Mouse (Mus musculus): ENCODE data around the gene Sema6b.

The Sema6b gene

DNA sequence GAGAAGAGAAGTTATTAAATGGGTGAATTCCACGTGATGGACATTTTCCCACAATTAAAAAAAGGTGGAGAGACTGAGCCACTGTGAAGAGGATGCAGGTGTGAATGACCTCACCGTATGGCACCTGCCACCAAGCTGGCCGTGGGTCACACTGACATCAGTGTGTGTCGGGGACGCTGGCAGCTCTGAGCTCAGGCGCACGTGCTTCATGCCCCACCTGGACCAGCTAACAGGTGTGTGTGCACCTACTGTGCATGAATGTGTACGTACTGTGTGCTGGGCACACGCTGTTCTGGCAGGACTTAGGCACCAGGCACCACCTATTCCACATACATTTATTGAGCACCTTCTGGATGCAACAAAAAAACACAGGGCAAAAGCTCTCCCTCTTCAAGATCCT is 4.4 kb upstream of the Sema6b start:
- DNase-seq = no peak

DNA sequence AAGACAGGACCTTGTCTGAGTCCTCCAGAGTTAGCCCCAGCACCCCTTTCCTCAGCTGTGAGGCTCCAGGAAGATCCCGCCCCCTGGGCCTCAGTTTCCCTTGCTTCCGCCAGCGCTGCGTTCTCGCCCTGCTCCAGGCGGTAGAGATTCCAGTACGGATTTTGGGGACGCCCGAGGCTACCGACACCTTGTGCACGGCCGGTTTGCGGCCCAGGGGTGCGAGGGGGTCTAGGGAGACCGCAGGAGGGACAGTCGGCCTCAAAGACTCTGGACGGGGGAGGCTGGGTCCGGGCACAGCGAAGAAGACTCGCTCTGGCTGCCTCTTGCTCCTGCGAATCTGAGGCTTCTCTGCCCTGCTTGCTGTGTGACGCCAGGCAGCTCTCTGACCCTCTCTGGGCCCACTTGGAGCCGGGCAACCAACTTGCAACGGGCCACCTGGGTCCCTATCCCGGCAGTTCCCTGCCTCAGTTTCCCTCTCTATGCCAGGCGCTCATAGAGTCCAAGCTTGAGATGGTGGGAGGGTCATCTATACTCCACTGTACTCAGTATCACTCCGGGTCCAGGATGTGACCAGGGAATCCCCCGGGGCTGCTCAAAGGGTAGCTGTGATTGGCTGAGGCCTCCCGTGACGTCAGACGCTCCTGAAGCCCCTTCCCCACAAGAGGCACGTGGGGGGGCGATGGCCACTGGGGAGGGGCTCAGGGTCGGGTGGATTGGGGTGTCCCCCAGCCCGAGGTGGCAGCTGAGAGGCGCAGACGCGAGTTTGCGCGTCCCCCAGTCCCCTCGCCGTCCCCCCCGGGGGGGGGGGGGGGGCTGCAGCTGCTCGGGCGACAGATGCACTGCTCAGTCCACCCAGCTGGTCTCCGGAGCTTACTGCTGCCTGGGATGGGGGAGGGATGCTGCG is 1.8 kb upstream of the Sema6b start:
- DNase-seq = no peak

DNA sequence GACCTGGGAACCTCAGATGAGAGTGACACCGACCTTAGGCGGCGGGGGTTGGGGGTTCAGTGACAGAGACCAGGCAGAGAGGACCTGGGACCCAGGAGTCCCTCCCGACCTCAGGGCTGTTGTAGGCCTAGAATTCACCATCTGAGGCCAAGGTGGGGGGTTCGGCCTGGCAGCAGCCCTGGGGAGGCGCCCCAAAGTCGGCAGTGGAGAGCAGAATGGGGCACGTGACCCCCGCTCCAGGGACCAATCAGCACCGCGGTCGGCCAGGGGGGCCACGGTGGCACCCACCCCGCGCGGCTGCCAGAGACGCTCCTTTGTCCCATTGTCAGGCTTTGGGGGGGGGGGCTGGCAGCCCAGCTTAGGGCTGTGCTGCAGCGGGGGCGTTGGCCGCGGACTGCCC is 788 bp downstream of the Sema6b start:
- DNase-seq = no peak

DNA sequence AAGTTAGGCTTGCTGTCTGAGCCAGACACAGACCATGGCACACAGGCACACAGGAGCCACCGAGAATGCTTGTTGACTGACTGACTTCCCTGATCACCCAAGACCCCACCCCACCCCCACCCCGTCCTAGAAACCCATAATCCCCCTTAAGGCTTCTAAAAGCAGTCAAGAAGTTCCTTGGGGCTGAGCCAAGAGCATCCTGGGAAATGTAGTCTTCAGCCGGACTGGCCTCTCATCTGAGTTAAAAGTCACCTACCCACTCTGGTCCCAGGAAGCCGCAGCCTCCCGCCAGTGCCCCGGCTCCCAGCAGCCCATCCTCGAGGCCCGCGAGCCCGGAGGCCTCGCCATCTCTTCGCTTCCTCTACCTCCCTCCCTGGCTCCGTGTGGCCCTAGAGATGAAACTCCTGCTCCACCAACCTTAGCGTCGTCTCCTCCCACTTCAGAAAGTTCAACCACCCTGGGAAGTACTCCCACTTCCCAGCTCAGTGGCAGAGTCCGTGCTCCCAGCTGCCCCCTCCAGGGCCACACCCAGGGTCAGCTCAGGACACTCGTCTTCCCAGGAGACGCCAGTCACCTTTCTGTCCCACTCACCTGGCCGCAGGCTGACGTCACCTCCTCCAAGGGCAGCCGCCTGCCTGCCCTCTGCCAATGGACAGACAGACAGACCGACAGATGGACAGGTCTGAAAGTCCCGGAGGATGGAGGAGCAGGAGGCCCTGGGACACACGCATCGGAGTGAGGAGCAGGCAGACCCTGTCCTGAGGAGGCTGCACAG is 2.1 kb downstream of the Sema6b start:
- no peak for DNase-seq

DNA sequence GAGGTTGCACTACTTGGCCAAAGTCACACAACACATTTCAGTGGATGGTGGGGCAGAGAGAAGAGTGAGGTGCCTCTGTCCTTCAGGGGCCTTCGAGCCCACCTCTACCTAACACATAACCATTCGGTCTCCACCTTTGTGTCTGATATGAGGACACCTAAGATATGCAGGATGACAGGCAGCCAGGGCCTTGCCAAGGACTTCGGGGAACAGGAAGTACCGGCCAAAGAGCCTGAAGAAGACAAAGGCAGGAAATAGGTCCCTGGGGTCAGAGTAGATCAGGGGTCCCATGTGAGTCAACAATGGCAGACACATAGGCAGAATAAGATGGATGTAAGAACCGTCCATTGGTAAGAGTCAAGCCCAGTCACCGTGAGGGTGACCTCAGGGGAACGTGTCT is 3.6 kb downstream of the Sema6b start:
- no peak for DNase-seq

DNA sequence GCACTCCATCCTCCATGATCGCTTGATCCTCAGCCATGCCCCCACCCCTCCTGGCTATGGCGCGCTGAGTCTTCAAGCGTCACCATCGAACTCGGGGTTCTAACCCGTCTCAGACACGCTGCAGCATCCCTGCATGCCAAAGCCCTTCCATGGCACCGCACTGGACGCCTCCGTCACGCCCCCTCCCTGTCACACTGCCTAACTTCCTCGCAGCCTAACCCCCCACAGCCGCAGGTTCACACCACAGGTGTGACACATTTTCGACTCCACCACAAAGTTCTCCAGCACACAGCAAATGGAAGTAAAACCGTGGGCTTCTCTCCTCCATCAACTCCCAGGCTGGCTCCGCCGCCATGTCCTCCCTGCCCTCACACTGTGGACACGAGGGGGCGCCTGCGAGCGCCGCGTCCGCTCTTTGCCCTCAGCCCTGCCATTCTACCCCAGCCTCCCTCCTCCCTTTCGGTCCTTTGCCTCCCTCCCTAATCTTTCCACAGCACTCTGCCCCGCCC is 5.6 kb downstream of the Sema6b start:
- DNase-seq = peak; percentile 57

DNA sequence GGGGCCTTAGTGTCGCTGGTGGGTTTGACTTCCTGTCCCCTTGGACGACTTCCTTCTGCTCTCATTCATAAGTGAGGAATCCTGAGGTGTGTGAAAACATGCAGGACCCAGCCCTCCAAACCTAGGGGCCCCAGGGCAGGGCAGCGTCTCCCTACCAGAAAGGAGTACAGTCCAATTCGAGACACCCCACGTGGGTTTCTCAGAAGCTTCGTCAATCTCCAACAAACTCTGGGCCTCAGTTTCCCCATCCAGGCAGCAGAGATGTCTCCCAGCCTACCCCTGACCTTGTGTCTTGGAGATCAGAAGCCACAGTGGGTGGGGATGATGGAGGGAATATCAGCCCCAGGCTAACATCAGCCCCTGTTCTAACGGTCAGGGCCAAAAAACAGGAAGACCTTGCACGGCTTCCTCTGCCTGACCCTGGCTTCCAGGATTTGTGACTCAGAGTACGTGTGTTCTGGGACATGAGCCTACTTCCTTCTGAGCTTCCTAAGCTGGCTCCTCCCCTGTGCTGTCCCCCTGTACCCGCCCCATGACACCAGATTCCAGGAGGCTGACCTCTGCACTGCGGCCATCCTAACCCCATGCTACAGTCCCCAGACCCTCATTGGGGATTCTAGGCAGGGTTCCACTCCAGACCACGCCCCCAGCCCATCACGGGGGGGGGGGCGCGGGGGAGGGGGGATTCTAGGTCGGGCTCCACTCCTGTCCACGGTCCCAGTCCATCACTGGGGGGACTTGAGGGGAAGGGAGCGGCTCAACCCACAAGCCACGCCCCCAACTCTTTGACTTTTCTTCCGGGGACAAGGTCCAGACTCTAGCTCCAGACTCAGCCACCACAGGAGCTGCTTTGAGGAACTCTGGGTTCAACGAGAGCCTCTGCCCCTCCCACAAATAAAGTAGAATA is 6.4 kb downstream of the Sema6b start:
- DNase-seq = peak; percentile 36

DNA sequence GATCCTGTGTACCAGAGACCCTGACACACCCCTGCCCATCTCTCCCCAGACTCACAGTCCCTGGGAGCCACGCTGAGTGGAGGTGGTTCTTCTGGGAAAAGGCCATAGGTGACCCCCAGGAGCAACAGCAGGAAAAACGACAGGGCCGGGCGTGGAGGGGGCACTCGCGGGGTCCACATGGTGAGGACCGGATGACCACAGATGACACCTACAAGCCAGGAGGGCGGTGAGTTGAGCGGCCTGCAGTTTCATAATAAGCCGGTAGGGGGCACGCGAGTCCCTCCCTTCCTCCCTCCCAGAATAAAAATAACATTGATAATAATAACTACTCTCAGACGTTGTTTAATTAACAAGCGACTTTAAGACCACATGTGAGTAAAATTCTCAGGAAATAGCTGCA is 7.5 kb downstream of the Sema6b start:
- peak; percentile 84 for DNase-seq

DNA sequence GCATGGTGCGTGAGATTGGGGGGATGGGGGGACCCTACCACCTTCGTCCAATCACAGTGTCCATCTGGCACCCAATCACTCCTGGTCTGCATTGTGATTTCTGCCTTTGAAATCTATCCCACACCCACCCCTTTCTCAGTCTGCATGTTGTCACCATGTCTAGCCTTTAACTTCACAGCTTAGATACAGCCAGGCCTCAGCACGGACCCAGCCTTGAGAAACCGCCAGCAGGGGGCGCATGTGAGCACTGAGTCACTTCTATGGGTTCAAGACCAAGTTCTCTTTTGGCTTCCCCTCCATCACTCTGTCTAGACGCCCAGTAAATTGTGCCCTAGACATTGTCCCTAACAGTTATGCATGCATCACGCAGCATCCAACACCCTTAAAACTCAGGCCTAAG is 8.3 kb downstream of the Sema6b start:
- peak; percentile 77 for DNase-seq

DNA sequence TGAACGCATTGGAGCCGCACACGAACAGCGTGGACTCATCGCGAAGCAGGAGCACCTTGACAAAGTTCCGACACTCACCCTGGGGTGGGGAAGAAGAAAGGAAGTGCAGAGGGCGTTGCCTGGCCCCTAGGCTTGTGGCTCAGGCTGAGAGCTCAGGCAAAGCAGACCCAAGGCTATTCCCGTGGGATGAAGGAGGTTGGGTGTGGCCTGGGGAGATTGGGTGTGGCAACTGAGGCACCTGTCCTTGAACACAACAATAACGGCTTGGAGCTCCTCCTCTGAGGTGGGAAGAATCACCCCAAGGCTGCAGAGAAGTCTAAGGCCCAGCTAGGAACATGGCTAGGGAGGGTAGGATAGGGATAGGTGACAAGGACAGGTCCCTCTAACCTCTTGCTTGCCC is 9.0 kb downstream of the Sema6b start:
- DNase-seq = no peak

DNA sequence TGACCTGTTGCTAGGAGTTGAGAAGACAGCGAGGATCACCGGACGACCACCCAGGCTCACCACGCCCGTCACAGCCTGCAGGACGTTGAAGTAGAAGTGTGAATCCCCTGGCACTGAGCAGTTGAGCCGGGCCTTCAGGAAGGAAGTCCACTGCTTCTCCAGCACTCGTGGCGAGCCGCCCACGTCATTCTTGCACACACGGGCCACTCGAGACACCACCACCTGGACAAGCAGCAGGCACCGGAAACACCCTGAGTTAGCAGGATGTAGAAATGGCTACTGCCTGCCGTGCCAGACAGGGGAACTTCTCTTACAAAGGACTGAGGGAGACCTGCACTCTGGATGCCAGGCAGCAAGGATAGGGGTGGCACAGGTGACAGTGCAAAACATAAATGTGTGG is 11.9 kb downstream of the Sema6b start:
- DNase-seq = no peak

DNA sequence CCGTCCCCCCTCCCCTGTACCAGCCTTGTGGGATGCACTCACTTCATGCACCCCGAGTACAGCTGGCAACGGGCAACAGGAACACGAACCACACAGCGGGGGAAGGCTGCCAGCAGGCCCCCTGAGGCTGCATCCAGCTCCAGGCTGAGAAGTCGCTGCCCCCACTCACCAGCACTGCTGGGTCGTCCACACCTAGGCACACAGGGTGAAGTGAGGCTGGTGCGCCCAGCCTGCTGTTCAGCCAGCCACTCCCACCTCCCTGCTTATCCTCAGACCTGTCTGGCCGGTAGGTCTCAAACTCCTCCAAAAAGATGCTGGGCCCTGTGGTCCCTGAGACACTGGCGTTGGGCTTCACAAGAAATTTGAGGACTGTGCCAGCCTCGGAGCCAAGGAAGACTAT is 14.0 kb downstream of the Sema6b start:
- no peak for DNase-seq

DNA sequence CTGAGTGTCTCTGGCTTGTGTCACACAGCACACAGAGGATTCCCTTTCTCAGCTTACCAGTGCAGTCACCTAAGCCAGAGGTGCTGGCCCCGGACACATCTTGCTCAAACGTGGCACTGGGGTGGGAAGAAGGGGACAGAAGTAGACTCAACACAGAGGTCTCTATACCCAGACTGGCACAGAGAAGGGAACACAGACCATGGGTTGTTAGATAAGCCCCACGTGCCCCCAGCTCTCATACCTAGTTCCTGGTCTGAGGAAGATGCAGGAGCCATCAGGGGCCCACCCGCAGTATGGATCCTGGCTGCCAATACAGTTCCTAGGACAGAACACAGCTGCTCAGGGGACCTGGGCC is 14.9 kb downstream of the Sema6b start:
- DNase-seq = no peak

DNA sequence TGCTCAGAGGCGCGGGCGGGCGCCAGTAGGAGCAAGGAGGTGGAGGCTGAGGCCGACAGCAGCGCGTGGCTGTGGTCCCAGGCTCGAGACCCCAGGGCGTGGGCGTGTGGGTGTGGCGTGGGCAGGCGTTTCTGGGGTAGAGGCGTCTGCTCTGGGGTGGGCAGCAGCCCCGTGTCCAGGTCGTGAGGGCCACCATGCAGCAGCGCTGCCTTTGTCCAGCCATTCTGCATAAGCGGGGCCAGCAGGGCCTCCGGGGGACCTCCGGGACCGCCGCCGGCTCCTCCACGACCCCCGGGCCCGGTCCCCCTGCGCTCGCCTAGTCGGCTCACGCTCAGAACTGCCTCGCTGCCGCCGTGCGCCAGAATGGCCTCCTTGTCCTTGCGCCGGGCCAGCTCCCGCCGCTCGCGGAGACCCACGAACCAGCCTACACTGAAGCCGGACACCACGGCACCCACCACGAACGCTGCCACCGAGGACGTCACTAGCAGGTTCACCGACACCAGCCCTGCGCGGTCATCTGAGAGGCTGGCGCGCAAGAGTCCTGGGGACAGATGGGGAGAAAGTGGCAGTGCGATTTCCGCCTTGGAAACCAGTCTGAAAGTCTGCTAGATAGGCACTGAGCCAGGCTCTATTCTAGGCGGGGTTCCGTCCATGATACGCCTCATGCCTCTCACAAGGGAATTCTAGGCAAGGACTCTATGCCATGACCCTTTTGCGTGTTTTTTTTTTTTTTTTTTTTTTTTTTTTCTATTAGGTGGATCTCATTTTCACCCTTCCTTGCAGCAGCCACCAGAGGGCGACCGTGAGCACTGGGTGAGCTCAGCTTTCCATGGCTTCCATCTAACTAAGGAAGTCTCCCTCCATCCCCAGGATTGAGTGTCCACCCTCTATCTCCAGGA is 15.5 kb downstream of the Sema6b start:
- no peak for DNase-seq

DNA sequence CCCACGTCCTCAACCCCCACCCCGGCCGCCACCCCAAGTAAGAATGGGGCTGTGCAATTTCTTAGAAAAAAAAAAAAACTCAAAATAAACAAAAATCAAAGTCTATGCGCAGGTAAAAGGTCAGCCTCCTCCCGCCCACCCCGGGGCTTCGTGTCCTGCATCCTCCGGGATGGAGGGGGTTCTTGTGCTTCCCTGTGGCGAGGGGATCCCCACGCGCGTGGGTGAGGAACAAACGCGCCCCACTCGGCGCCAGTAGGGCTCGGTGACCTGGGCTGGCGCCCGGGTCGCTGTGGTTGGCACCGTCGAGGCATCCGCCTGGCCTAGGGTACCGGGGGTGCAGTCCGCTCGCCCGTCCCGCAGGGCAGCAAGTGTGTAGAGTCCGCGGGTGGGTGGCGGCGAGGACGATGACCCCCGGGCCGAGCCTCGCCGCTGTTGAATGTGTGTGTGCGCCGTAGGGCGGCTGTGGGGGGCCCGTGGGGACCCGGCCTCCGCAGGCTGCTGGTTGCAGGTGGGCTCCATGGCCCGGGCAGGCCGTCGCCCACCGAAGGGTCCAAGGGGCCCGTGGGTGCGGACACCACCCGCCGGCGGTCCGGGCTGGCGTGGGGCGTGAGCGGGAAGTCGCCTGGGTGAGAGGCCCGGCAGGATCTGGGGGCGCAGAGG is 16.3 kb downstream of the Sema6b start:
- DNase-seq = no peak

DNA sequence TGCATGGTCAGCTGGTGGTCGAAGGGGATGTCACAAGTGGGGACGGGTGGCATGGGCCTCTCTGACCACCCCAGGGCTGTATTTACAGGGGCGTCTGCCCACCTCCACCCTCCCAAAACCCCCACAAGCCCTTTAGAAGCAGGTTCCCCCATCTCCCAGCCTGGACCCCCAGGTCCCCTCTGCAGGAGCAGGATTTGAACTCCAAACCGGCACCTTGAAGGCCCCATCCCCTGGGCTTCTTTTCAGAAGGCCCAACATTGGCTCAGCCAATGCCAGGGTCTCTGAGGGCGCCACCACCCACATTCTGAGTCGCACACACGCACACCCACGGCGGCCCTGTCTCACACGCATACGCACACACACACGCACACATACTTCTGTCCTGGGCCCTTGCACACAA is 17.0 kb downstream of the Sema6b start:
- DNase-seq = no peak

DNA sequence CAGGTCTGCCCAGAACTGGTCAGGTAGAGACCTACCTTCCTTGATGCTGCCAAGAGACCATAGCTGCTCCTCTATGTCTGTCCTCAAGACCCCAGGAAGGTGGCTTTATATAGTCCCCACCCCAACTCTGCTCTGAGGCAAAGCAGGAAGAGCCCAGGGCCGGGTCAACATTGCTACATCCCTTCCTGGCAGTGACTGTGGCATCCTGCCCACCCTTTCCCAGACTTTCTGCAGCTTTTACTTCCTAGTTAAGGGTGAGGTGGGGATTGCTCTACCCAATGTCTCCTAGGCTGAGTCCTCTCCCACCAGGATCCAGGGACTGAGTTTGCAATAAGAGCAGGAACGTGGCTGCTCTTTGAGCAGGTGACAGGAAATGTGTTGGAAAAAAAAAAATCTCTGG is 18.3 kb downstream of the Sema6b start, which contains the start of gene Lrg1:
Gene Lrg1, minus strand, starts transcription at position 176 of the 400 bp plus-strand sequence.
- DNase-seq = no peak

DNA sequence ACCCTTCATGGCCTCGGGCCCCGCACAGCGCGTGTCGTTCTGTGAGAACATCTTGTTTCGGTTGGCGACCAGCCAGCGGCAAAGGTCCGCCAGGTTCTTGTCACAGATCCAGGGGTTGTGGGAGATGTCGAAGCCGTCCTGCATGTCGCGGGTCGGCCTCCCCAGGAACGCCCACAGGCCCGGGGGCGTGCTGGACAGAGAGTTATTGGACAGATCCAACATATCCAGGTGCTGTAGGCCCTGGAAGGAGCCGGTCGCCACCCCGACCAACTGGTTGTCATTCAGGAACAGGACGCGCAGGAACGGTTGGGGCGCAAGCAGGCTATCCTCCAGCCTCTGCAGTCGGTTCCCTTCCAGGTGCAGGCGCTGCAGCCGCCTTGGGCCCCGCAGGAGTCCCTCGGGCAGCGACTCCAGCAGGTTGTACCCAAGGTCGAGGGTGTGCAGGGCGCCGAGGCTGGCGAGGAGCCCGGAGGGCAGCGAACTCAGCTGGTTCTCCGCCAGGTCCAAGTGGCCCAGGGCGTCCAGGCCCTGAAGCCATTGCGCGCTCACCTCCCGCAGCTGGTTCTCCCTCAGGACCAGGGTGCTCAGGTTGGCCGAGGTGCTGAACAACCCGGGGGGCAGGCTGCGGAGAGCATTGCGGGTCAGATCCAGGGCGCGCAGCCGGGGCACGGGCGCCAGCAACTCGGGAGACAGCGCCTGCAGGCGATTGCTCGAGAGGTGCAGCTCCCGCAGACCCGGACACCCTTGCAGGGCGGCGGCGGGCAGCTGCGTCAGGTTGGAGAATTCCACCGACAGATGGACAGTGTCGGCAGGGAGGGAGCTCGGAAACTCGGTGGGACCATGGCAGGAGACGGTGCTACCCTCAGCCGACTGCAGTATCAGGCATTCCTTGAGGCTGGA is 19.9 kb downstream of the Sema6b start:
- no peak for DNase-seq

DNA sequence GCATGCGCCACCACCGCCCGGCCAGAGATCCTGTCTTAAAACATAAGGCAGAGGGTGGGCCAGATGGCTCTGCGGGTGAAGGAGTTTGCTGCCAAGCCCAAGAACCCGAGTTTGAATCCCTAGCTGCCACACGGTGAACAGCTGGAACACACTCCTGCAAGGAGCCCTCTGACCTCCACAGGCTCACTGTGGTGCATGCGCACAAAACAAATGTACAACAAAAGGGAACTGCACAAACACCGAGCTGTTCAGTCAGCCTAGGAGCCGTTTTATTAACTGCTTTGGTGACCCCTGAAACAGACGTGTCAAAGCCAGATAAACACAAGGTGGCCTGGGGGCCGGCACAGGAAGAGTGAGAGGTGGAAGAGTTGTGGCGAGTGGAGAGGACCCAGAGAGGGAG is 20.7 kb downstream of the Sema6b start:
- no peak for DNase-seq

DNA sequence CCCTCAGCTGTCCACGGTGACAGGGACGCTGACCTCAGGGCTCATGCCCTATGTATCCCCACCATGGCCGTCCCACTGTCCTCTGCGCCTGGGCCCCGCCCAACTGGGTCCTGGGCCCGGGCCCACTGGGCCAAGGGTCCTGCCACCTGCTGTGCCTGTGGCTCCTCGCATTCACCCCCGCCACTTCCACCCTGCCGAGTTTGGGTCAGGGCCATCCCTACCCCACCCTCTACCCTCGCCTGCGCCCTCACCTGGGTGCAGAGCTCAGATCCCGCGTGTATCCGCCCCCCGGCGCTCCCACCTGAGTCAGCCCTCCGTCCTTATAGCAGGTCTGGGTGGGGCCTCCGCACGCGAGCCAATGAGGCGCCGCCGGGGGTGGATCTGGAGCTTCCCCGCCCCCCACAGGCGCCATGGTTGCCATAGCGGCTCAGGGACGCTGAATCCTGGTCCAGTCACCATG is 22.9 kb downstream of the Sema6b start, which contains the start of gene Plin5:
Gene Plin5, minus strand, starts transcription at position 346 of the 460 bp plus-strand sequence.
- no peak for DNase-seq
